In genomic region chr16:95458590-95459324, GRCm38 (mm10) we compare ENCODE assay signal across 8 mouse cellular contexts.
A peak's percentile ranks its signal among the peaks of the same experiment; 100 is the strongest.
DNase-seq lines count a peak whose midpoint lies in the region; ATAC-seq lines count a peak whose summit lies in the region.
"Had no signal": no experiment of that assay in that cellular context is flagged by ENCODE, and none has a peak within 500 bp of the region (broad histone marks: within the 10 kb centered on the region; RNA-seq: fewer than 3 reads in every experiment).

No protein-coding gene starts in this region.

- peak overlapping the region; percentile 29 for H3K4me3 ChIP-seq in kidney, embryonic 15.5 days (replicated peaks)
- H3K4me3 ChIP-seq in liver, embryonic 15.5 days (replicated peaks) = peak overlapping the region; percentile 36
- no peak overlapping the region for H3K4me3 ChIP-seq in midbrain, embryonic 15.5 days
- H3K4me3 ChIP-seq: neural tube, embryonic 12.5 days had no signal

- 0 out of 2 replicates have a peak, but pooled peaks cover 6% of the 10 kb centered on the region for H3K4me1 ChIP-seq in kidney, embryonic 15.5 days
- no peaks in the 10 kb centered on the region for H3K4me1 ChIP-seq in liver, embryonic 15.5 days (replicated peaks)
- no peaks in the 10 kb centered on the region for H3K4me1 ChIP-seq in midbrain, embryonic 15.5 days
- H3K4me1 ChIP-seq: neural tube, embryonic 12.5 days had no signal

- ATAC-seq in kidney, embryonic 15.5 days (replicated peaks; ENCODE audit: low FRiP score) = no peak
- ATAC-seq in common myeloid progenitor, adult 5-6 weeks (replicated peaks; ENCODE audit: low read depth, poor library complexity, severe bottlenecking) = peak; percentile 27; the same call in 1 of the 2 replicates
- peak; percentile 31 for ATAC-seq in granulocyte monocyte progenitor cell, adult 5-6 weeks (replicated peaks; ENCODE audit: poor library complexity, severe bottlenecking)
- ATAC-seq in liver, embryonic 15.5 days (ENCODE audit: insufficient read depth) = no peak
- no peak for ATAC-seq in midbrain, embryonic 15.5 days (replicated peaks)

- peak overlapping the region; percentile 76 for H3K27ac ChIP-seq in kidney, embryonic 15.5 days
- H3K27ac ChIP-seq in liver, embryonic 15.5 days (replicated peaks) = 0 out of 2 replicates have a peak overlapping the region, but pooled peaks have one; percentile 14
- H3K27ac ChIP-seq in midbrain, embryonic 15.5 days = no peak overlapping the region
- H3K27ac ChIP-seq: neural tube, embryonic 12.5 days had no signal

- no peaks in the 10 kb centered on the region for H3K27me3 ChIP-seq in kidney, embryonic 15.5 days
- peaks cover 41% of the 10 kb centered on the region for H3K27me3 ChIP-seq in liver, embryonic 15.5 days
- H3K27me3 ChIP-seq in midbrain, embryonic 15.5 days (replicated peaks) = no peaks in the 10 kb centered on the region
- H3K27me3 ChIP-seq: neural tube, embryonic 12.5 days had no signal

- no peaks in the 10 kb centered on the region for H3K9me3 ChIP-seq in kidney, embryonic 15.5 days (replicated peaks)
- no peaks in the 10 kb centered on the region for H3K9me3 ChIP-seq in liver, embryonic 15.5 days (replicated peaks)
- H3K9me3 ChIP-seq in midbrain, embryonic 15.5 days = no peaks in the 10 kb centered on the region
- H3K9me3 ChIP-seq: neural tube, embryonic 12.5 days had no signal

- no peak for DNase-seq in kidney, postnatal 10 days
- no peak for DNase-seq in adrenal gland, postnatal 10 days

- H3K36me3 ChIP-seq in kidney, embryonic 15.5 days = no peaks in the 10 kb centered on the region
- no peaks in the 10 kb centered on the region for H3K36me3 ChIP-seq in liver, embryonic 15.5 days (replicated peaks)
- H3K36me3 ChIP-seq in midbrain, embryonic 15.5 days (replicated peaks) = no peaks in the 10 kb centered on the region
- H3K36me3 ChIP-seq: neural tube, embryonic 12.5 days had no signal

- H3K9ac ChIP-seq in kidney, embryonic 15.5 days = 0 out of 2 replicates have a peak overlapping the region, but pooled peaks have one; percentile 2
- H3K9ac ChIP-seq in liver, embryonic 15.5 days = no peak overlapping the region
- no peak overlapping the region for H3K9ac ChIP-seq in midbrain, embryonic 15.5 days
- H3K9ac ChIP-seq: neural tube, embryonic 12.5 days had no signal

- no peak overlapping the region for H3K4me2 ChIP-seq in kidney, embryonic 15.5 days
- no peak overlapping the region for H3K4me2 ChIP-seq in liver, embryonic 15.5 days
- H3K4me2 ChIP-seq in midbrain, embryonic 15.5 days = no peak overlapping the region
- H3K4me2 ChIP-seq: neural tube, embryonic 12.5 days had no signal

- WGBS in kidney, embryonic 15.5 days = 73% methylated on average over 17 of the region's 17 CpGs
- 11% methylated on average over 17 of the region's 17 CpGs for WGBS in liver, embryonic 15.5 days (ENCODE audit: insufficient replicate concordance)
- WGBS in midbrain, embryonic 15.5 days = 90% methylated on average over 17 of the region's 17 CpGs

Comparison
In these comparisons a context has a peak if more than half of its experiments do, and no peak if none do; other contexts are left out.
1. ATAC-seq: peak in common myeloid progenitor, adult 5-6 weeks (single experiment) and granulocyte monocyte progenitor cell, adult 5-6 weeks (single experiment); none in kidney, embryonic 15.5 days (single experiment), liver, embryonic 15.5 days (single experiment) and midbrain, embryonic 15.5 days (single experiment).